Mouse (Mus musculus) G1E-ER4 (cell line): ENCODE results near the gene Cldn3. TPM values are rescaled to one million over a fixed set of nuclear protein-coding genes. Genes with fewer than 3 reads are reported as not detected.
A peak's percentile ranks its signal among the peaks of the same experiment; 100 is the strongest.

Experiments
- GATA1 ChIP-seq: IDR thresholded peaks from one replicate; pipeline ENCODE4 v1.8.0; 2012; ENCODE audit warnings: low read length, inconsistent platforms
- polyA plus RNA-seq: library from polyadenylated mRNA; stranded (reverse); fragments of >175 nt; gene quantifications from 2 replicates; pipeline ENCODE4 v1.2.3, GENCODE M21; 2012

The Cldn3 gene
- polyA plus RNA-seq, 1 experiment: not detected

GRCm38 (mm10) chr5:134960430-134960829 lies 25.6 kb upstream of the Cldn3 start:
- no peak for TF ChIP-seq GATA1

- TF ChIP-seq GATA1: no peak
These were observed 24.5 kb upstream of the Cldn3 start for GRCm38 (mm10) chr5:134961519-134961918.

GRCm38 (mm10) chr5:134963546-134963945 lies 22.5 kb upstream of the Cldn3 start:
- TF ChIP-seq GATA1: no peak

DNA sequence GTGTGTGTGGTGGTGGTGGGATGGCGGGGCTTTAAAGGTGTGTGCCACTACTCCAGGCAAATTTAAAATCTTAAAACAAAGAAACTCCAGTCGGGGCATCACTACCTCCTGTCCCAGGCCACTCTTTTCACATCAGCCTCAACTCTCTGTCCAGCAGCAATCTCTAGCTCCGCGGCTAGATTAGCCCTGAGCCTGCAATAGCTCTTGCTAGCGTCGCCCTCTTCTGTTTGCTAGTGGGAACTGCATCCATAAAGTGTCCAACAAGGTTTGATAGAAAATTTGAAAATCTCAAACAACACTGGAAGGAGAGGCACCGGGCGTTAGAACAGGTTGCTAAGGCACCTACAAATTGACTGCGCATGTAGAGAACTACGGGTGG lies 20.6 kb upstream of the Cldn3 start:
- no peak for TF ChIP-seq GATA1

GRCm38 (mm10) chr5:134965852-134966821 lies 19.9 kb upstream of the Cldn3 start:
- TF ChIP-seq GATA1: no peak

DNA sequence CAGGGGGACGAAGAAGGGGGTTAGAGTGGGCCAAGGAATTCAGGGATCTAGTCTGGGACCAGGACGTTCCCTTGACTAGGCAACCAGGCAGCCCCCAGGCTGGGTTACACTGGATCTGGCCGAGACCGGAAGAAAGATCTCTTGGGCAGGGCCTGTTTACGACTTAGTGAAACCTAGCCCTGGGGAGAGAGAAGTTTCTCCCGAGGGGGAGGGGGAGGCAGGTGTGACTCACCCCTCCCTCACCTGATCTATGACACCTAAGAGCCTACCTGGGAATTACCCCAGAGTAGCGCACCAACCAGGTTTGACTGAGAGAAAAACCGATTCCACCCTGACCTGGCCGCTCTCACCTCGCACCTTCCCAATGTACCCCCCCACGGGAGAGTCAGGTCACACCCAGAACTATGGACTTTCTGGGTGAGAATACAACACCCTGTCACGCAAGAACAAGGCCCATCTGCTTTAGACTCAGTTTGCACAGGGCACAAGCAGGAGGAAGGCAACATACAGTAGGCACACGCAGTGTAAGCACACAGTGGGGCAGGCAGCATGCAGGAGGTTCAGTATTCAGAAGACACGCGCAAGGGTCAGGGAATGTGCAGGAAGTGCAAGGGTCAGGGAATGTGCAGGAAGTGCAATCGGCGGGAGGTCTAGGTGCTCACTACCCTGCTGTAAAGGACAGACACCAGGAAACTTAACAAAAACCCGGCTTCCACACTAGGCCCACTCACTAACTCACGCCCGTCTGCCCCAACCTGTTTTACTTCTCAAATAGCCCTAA lies 18.7 kb upstream of the Cldn3 start:
- no peak for TF ChIP-seq GATA1

GRCm38 (mm10) chr5:134970671-134971070 lies 15.3 kb upstream of the Cldn3 start:
- TF ChIP-seq GATA1: no peak

- TF ChIP-seq GATA1: no peak
These were observed 12.9 kb upstream of the Cldn3 start for GRCm38 (mm10) chr5:134973081-134973480.

DNA sequence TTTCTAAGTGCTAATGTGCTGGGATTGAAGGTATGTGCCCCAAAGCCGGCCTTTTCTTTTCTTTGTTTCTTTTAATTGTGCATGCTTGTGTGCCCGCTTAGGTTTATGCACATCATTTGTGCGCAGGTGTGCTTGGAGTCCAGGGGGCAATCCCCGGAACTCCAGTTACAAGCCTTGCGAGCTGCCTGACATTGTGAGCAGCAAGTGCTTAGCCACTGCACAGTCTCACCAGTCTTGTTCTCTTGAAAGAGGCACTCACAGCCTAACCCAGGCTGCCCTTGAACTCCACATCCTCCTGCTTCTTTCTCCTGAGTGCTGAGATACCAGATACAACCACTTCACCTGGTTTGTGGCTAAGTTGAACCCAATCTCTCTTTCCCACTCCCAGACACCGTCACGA lies 12.5 kb upstream of the Cldn3 start:
- TF ChIP-seq GATA1: no peak

GRCm38 (mm10) chr5:134974294-134974693 lies 11.7 kb upstream of the Cldn3 start:
- peak; percentile 99 for TF ChIP-seq GATA1

- TF ChIP-seq GATA1: no peak
These were observed 11.1 kb upstream of the Cldn3 start for GRCm38 (mm10) chr5:134974921-134975320.

DNA sequence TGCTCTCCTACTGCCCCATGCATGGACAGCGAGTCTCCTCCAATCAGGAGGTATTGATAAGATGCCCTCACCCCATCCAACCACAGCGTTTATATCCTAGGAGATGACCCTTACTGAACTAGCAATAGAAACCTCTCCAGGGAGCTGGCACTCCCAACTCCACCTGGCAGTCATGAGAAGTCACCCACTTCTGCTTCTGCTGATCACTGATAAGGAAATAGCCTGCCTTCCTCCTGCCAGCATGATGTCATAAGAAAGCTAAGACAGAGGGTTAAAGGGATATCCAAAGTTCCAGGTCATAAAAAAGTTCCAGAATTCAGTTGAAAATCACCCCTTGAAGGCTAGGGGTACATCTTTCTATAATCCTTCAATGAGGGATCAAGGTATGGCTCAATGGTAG lies 9.8 kb upstream of the Cldn3 start:
- no peak for TF ChIP-seq GATA1

- peak; percentile 76 for TF ChIP-seq GATA1
These were observed 9.3 kb upstream of the Cldn3 start for GRCm38 (mm10) chr5:134976577-134977250.

DNA sequence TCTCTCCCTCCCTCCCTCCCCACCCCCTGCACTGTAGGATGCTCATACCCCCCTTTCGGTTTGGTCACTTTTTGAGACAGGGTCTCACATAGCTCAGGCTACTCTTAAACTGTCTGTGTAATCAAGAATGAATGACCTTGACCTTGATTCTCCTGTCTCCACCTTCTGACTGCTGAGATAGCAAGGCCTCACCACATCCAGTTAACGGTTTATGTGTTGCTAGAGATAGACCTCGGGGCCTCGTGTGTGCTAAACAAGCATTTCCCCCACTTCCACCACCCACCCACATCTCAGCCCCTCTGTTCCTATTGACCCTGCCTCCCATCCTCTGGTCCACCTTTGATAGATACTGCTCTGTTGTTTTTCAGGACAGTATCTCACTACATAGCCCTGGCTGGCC lies 8.2 kb upstream of the Cldn3 start:
- TF ChIP-seq GATA1: no peak

GRCm38 (mm10) chr5:134981149-134981548 lies 4.9 kb upstream of the Cldn3 start:
- TF ChIP-seq GATA1: no peak

DNA sequence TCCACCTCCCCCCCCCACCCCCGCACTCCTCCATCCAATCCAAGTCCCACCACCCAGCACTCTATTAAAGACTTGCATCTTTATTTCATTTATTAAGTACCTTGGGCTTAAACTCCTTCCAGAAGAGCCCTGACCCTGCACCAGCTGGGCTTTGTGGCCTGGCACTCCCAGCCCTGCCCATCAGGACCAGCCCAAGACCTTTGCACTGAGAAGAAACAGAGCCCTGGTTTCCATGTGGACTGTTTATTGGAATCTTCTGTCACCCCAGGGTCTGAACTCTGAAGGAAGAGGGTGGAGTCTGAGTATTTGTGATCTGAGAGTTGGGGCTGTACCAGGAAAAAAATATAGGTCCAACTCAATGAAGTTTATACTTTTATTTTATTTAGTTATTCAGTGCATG lies 2.9 kb upstream of the Cldn3 start:
- TF ChIP-seq GATA1: no peak
